Mouse (Mus musculus) thymus, postnatal 14 days (tissue): ENCODE measurements around the gene Scube3.
A peak's percentile ranks its signal among the peaks of the same experiment; 100 is the strongest.
"Not testable (repeated sequence)": the region's sequence is repeated elsewhere in the genome, so short reads cannot be mapped to it uniquely, and the experiment has no call there.

Experiments used
- DNase-seq: peaks from one replicate; pipeline ENCODE4 v3.0.0; 2021

Scube3 gene

GRCm38 (mm10) chr17:28180331-28180730 lies 38.4 kb downstream of the Scube3 start:
- DNase-seq: no peak

GRCm38 (mm10) chr17:28180783-28181544 lies 39.0 kb downstream of the Scube3 start:
- DNase-seq: no peak

GRCm38 (mm10) chr17:28184971-28185638 lies 43.2 kb downstream of the Scube3 start:
- DNase-seq: no peak

- DNase-seq: no peak
Measured at GRCm38 (mm10) chr17:28188313-28188712, 46.4 kb downstream of the Scube3 start.

GRCm38 (mm10) chr17:28192754-28193153 lies 50.8 kb downstream of the Scube3 start:
- no peak for DNase-seq

- no peak for DNase-seq
Measured at GRCm38 (mm10) chr17:28193559-28193958, 51.6 kb downstream of the Scube3 start.

GRCm38 (mm10) chr17:28195033-28195432 lies 53.1 kb downstream of the Scube3 start:
- DNase-seq: no peak

GRCm38 (mm10) chr17:28197646-28198045 lies 55.7 kb downstream of the Scube3 start:
- no peak for DNase-seq

- DNase-seq: no peak
Measured at GRCm38 (mm10) chr17:28201982-28202381, 60.0 kb downstream of the Scube3 start.

- peak; percentile 82 for DNase-seq
Measured at GRCm38 (mm10) chr17:28204052-28204720, 62.2 kb downstream of the Scube3 start.

DNA sequence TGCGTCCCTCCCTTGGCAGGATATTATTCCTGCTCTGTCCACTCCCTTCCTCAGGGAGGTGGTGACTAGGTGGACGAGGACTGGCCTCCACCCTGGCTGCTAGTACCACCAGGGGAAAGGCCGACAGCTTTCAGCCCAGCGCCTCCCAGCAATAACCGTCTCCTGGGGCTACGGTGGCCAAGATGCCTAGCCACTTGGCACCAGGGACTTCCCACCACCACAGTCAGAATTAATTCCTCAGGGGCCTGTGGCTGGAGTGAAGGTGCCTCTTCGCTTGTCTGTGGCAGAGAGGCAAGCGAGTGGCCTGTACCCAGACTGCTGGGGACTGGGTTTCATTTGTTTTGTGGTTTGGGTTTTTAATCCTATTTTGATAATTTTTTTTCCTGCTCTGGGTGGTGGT lies 63.5 kb downstream of the Scube3 start:
- DNase-seq: no peak

DNA sequence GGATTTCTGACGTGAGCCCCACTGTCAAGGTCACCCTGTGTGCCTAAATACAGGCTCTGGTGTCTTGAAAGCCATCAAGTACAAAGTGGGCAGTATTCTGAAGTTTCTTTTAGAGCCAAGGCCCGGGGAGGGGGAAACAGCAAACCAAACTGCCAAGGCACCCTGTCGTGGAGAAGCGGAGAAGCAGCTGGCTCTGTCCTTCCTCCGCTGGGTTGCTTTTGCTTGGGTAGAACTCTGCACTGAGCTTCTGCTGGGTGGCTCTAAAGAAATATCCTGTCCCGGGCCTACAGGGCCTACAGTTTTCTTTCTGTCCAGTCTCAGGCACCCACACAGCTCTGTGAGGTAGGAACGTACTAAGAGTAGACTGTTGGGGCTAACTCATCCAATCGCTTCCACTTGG lies 65.2 kb downstream of the Scube3 start:
- DNase-seq: peak; percentile 77

DNA sequence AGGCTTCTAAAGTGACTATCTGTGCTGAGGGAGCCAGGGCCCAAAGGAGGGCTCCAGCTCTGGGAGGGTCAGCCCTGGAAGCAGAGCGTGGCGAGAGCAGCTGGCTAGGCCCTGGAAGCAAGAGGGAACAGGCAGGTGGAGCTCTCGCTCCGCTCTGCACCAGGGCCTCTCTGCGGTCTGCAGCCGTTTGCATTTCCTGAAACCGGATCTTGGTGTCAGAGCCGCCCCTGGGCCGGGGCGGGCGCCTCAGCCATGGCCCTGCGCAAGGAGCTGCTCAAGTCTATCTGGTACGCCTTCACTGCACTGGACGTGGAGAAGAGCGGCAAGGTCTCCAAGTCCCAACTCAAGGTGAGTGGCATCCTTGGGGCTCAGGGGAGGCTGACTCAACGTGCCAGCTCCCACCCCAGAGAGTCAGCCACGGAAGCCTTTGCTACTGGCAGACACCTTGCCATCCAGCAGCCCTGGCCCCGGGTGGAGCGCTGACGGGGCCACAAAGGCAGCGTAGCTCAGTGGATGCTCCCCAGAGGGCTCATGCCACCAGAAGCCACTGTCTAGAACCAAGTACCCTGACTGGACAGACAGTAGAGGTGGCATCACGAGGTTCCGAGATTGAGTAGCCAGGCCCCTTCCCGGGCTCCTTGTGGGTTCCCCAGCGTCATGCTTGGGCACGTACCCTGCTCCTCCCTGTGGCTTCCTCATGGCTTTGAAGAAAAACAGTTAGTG lies 65.8 kb downstream of the Scube3 start, which contains the start of gene Def6:
Gene Def6 (plus strand): TSS at position 188 of the 723 bp plus-strand sequence.
- DNase-seq: peak; percentile 92

GRCm38 (mm10) chr17:28208314-28208612 lies 66.3 kb downstream of the Scube3 start:
- no peak for DNase-seq

- DNase-seq: peak; percentile 67
Measured at GRCm38 (mm10) chr17:28209457-28210110, 67.6 kb downstream of the Scube3 start.

DNA sequence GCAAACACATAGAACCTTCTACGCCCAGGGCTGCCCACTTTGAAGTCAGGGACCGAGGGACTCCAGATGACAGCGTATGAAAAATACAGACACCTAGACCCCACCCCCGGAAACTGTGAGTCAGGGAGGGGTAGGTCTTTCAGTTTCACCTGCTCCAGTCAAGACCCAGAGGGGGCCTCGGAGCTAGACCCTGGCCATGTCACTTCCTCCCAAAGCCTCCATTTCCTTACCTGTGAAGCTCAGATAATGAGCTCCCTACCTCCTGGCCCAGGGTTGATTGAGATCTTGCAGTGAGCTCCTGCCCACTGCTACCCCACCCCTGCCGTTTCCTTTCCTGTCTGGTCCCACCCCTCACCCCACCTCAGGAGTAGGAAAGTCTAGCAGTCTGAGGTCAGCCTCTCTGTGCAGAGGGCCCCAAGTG lies 70.0 kb downstream of the Scube3 start:
- DNase-seq: peak; percentile 88

GRCm38 (mm10) chr17:28212391-28212790 lies 70.5 kb downstream of the Scube3 start:
- DNase-seq: no peak

- peak; percentile 72 for DNase-seq
Measured at GRCm38 (mm10) chr17:28213236-28213635, 71.3 kb downstream of the Scube3 start.

GRCm38 (mm10) chr17:28216791-28217190 lies 74.8 kb downstream of the Scube3 start:
- no peak for DNase-seq

GRCm38 (mm10) chr17:28217721-28218649 lies 76.0 kb downstream of the Scube3 start:
- DNase-seq: peak; percentile 90

DNA sequence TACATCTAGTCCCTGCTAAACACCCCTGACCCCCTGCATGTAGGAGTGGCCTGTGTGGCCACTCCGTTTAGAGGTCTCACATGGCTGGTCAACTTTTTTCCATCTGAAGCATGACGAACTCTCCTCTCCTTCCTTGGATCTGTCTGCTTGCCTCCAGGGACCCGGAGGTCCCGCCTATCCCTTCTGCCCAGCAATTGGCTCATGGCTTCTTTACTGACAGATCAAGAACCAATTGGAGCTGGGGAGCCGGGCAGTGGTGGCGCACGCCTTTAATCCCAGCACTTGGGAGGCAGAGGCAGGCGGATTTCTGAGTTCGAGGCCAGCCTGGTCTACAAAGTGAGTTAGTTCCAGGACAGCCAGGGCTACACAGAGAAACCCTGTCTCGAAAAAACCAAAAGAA lies 80.5 kb downstream of the Scube3 start:
- not testable (repeated sequence) for DNase-seq
